Mouse (Mus musculus): ENCODE measurements around the gene Tle2. TPM values are rescaled to one million over a fixed set of nuclear protein-coding genes. Genes with fewer than 3 reads are reported as not detected.
A peak's percentile ranks its signal among the peaks of the same experiment; 100 is the strongest.

Gene Tle2
- polyA plus RNA-seq, 1 experiment from 2014 or later, result 46.9 TPM

DNA sequence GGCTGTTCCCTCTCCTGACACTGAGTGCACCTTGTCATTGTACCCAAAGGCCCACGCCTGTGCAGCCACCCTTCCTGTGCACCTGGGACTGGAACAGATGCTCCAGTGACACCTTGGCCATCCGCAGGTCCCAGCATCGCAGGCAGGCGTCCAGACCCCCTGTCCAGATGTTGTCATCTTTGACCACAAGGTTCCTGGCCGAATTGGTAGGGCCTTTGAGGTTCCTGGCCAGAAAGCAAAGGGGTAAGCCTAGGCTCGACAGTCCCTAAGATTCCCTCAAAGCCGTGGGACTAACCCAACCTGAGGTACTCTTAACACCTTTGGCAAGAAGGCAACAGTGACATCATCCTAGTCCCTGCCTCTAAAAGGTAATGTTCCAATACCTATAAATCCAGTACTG, 18.3 kb downstream of the Tle2 start:
- ATAC-seq (ENCODE audit: low FRiP score, low read depth), result no peak
- H3K27ac ChIP-seq (replicated peaks), result no peak overlapping the region
- no peak overlapping the region for H3K4me2 ChIP-seq
- H3K9me3 ChIP-seq, result no peaks in the 10 kb centered on the region
- H3K9ac ChIP-seq, result no peak overlapping the region
- H3K4me3 ChIP-seq, result no peak overlapping the region
- 84% methylated on average over 7 of the region's 7 CpGs for WGBS
- no peaks in the 10 kb centered on the region for H3K36me3 ChIP-seq
- H3K27me3 ChIP-seq, result peaks cover 60% of the 10 kb centered on the region
- H3K4me1 ChIP-seq (replicated peaks), result peaks cover 25% of the 10 kb centered on the region

DNA sequence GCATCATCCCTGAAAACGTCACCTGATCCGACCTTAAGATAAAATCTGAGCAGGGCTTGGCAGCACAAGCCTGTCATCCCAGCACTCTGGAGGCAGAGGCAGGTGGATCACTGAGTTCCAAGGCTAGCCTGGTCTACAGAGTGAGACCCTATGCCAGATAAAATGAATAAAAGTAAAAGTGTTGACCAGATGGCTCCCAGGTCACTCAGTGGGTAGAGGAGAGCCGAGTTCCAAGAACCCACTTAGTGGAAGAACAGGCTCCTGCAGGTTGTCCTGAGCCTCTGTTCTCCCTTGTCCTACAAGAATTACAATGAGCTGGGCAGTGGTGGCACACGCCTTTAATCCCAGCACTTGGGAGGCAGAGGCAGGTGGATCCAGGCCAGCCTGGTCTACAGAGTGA, 18.9 kb downstream of the Tle2 start:
- Histone ChIP-seq H3K4me3 (no peak overlapping the region), H3K9ac (no peak overlapping the region), H3K36me3 (no peaks in the 10 kb centered on the region), H3K27ac (replicated peaks) (no peak overlapping the region), H3K9me3 (no peaks in the 10 kb centered on the region), H3K27me3 (peaks cover 59% of the 10 kb centered on the region), H3K4me2 (no peak overlapping the region), H3K4me1 (replicated peaks) (peaks cover 28% of the 10 kb centered on the region)
- 81% methylated on average over 4 of the region's 4 CpGs for WGBS
- no peak for ATAC-seq (ENCODE audit: low FRiP score, low read depth)

DNA sequence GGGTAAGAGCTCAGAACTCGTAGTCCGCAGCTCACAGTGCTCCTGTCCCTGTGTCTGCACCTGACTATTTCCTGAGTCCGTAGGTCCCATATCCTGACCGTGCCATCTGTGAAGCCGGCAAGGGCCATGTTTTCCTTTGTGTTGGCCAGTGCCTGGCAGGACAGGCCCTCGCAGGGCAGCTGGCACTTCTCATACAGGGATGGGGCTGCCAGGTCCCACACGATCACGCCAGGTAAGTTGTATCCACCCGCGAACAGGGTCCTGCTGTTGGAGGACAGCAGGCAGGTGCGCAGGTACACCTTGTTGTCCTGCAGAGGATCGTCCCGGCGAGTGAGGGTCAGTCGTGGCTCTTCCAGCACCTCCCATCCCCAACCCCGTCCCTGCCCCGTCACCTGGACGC, 19.6 kb downstream of the Tle2 start:
- peaks cover 58% of the 10 kb centered on the region for H3K27me3 ChIP-seq
- no peak overlapping the region for H3K4me3 ChIP-seq
- H3K9ac ChIP-seq, result no peak overlapping the region
- no peak overlapping the region for H3K4me2 ChIP-seq
- peaks cover 28% of the 10 kb centered on the region for H3K4me1 ChIP-seq (replicated peaks)
- no peaks in the 10 kb centered on the region for H3K9me3 ChIP-seq
- H3K27ac ChIP-seq (replicated peaks), result no peak overlapping the region
- no peak for ATAC-seq (ENCODE audit: low FRiP score, low read depth)
- WGBS, result 78% methylated on average over 18 of the region's 18 CpGs
- no peaks in the 10 kb centered on the region for H3K36me3 ChIP-seq

DNA sequence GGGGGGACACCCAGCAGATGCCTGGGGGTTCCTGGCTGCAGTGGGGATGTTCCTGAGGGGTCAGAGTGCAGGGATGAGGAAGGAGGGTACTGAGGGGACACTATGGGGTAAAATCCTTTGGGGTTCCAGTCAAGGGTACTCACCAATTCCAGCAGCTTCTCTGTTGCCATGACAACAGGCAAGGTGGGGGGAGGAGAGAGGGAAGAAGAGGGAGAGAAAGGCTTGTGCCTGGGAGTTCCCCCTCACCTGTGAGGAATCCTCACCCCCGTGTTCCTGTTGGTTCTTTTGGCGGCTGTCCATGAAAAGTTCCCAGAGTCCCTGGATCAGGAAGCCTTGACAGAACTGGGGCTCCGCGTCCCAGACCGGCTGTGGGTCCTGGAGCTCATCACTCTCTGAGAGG, 21.2 kb downstream of the Tle2 start:
- H3K9me3 ChIP-seq, result no peaks in the 10 kb centered on the region
- WGBS, result 36% methylated on average over 5 of the region's 5 CpGs
- no peak overlapping the region for H3K9ac ChIP-seq
- H3K4me2 ChIP-seq, result no peak overlapping the region
- H3K36me3 ChIP-seq, result no peaks in the 10 kb centered on the region
- peaks cover 33% of the 10 kb centered on the region for H3K4me1 ChIP-seq (replicated peaks)
- H3K4me3 ChIP-seq, result no peak overlapping the region
- peaks cover 56% of the 10 kb centered on the region for H3K27me3 ChIP-seq
- no peak for ATAC-seq (ENCODE audit: low FRiP score, low read depth)
- H3K27ac ChIP-seq (replicated peaks), result no peak overlapping the region

DNA sequence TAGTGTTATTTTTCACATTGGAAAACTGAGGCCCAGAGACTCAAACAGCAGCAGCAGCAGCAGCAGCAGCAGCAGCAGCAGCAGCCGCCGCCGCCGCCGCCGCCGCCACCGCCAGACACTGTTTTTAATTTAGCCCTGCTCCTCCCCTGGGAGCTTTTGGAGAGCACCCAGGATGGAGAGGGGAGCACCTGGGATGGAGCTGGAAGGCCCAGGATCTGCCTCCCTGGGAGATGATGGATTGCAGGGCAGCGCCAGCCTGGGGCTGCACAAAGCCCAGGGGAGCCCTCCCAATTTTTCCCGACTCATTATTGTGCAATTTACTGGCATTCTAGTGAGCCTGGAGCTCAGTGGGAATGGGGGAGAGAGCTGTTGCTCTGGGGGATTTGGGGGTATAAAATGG, 22.2 kb downstream of the Tle2 start:
- no peaks in the 10 kb centered on the region for H3K36me3 ChIP-seq
- no peak overlapping the region for H3K9ac ChIP-seq
- 7% methylated on average over 10 of the region's 10 CpGs for WGBS
- peaks cover 43% of the 10 kb centered on the region for H3K4me1 ChIP-seq (replicated peaks)
- H3K4me3 ChIP-seq, result peak overlapping the region; percentile 3; the same call in 1 of the 2 replicates
- H3K9me3 ChIP-seq, result no peaks in the 10 kb centered on the region
- peak overlapping the region; percentile 35; the same call in 1 of the 2 replicates for H3K27ac ChIP-seq (replicated peaks)
- H3K27me3 ChIP-seq, result peaks cover 52% of the 10 kb centered on the region
- ATAC-seq (ENCODE audit: low FRiP score, low read depth), result peak; percentile 2; the same call in 1 of the 2 replicates
- peak overlapping the region; percentile 40 for H3K4me2 ChIP-seq

DNA sequence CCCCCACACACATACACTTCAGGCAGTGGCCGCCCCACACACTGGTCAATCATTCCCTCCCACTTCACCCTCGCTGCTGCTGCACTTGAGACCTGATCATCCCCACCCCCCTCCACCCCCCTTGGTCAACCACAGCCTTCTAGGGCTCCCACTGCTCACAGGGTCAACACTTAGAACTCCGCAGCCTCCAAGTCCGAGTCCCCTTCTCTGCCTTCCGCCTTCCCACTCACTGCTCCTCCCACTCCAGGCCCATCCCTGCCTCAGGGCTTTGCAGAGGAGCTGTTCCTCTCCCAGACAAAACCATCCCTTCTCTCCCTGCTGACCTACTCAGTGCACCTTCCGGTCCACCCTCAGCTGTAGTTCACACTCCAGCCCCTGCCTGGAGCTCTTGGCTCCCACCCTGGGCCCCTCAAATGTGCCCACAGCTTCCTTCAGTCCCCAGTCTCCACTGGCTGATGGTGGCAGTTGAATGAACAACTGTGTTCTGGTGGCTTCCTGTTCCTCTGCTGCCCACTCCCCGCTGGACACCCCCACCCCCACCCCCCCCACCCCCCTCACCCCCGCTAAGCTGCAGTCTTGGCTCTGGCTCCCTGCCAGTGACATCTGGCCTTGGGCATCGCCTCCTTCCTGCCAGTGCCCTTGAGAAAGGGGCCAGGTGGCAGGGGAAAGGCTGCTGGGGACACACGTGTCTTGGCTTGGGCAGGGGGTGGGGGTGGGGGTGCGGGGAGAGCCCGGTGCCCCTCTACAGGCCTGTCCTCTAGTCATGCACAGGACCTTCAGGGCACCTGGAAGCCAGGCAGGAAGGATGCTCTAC, 23.0 kb downstream of the Tle2 start:
- no peaks in the 10 kb centered on the region for H3K9me3 ChIP-seq

DNA sequence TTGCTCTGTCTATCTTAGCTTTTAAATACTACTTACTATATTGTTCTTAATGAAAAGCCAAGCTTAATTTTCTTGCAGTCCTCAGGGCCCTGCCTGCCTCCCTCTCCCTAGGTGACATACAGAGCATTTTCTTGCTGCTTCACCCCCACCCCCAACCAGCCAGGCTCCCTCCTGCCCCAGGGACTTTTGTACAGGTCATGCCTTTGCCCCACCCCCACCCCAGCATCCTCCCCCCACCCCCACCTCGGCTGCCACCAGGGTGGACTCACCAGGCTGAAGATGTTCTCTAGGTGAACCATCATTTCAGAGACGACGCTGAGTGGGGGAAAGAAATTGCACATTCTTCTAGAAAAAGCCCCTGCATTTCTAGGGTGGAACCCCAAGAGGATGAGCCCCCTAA, 24.0 kb downstream of the Tle2 start:
- 51% methylated on average over 3 of the region's 3 CpGs for WGBS
- ATAC-seq (ENCODE audit: low FRiP score, low read depth), result no peak
- no peak overlapping the region for H3K4me3 ChIP-seq
- H3K27ac ChIP-seq (replicated peaks), result no peak overlapping the region
- no peaks in the 10 kb centered on the region for H3K36me3 ChIP-seq
- H3K4me1 ChIP-seq (replicated peaks), result peaks cover 52% of the 10 kb centered on the region
- no peak overlapping the region for H3K4me2 ChIP-seq
- H3K27me3 ChIP-seq, result peaks cover 40% of the 10 kb centered on the region
- no peak overlapping the region for H3K9ac ChIP-seq
- no peaks in the 10 kb centered on the region for H3K9me3 ChIP-seq

More for the DNA sequence above, 23.0 kb downstream of the Tle2 start:
- H3K27ac ChIP-seq (replicated peaks), result peak overlapping the region; percentile 35; the same call in 1 of the 2 replicates
- H3K9ac ChIP-seq, result no peak overlapping the region
- H3K4me1 ChIP-seq (replicated peaks), result peaks cover 48% of the 10 kb centered on the region
- WGBS, result 6% methylated on average over 12 of the region's 12 CpGs
- H3K27me3 ChIP-seq, result peaks cover 50% of the 10 kb centered on the region
- no peaks in the 10 kb centered on the region for H3K36me3 ChIP-seq
- H3K4me3 ChIP-seq, result no peak overlapping the region
- peak; percentile 43 for ATAC-seq (ENCODE audit: low FRiP score, low read depth)
- peak overlapping the region; percentile 40 for H3K4me2 ChIP-seq

DNA sequence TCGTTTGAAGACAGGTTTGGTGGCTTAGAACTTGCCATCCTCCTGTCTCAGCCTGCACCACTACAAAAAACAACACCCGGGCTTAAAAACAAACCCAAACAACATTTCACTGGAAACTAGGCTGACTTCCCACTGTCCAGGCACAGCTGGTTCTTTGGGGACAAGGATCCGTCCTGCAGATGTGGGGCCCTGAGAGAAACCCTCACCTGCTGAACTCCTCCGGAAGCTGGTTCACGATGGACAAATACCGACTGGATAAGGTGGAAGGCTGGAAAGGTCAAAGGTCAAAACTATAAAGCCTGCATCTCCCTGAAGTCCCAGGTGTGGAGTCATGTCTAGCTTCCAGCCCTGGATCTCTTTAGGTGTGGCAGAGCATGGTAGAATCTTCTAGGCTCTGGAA, 24.5 kb downstream of the Tle2 start:
- 56% methylated on average over 6 of the region's 6 CpGs for WGBS
- Histone ChIP-seq H3K4me3 (no peak overlapping the region), H3K4me1 (replicated peaks) (peaks cover 52% of the 10 kb centered on the region), H3K9me3 (no peaks in the 10 kb centered on the region), H3K27me3 (peaks cover 37% of the 10 kb centered on the region), H3K9ac (no peak overlapping the region), H3K36me3 (no peaks in the 10 kb centered on the region), H3K4me2 (no peak overlapping the region), H3K27ac (replicated peaks) (no peak overlapping the region)
- no peak for ATAC-seq (ENCODE audit: low FRiP score, low read depth)

DNA sequence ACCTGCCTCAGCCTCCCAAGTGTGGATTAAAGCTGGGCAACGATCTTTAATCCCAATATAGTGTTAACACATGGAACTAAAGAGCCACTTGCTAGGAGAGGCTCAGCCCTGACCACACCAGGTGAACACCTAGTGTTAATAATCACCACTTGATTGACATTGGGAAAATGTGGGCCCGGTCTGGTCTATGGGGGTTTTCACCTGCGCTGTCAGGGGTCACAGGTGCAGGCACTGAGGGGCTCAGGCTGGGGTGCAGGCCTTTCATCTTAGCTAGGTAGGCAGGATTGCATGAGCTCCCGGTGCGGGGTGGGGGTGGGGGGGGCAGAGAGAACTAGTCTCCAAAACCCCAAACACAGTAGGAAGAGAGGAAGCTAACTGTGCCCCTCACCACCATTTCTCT, 25.3 kb downstream of the Tle2 start:
- H3K27me3 ChIP-seq, result peaks cover 29% of the 10 kb centered on the region
- peaks cover 55% of the 10 kb centered on the region for H3K4me1 ChIP-seq (replicated peaks)
- no peak overlapping the region for H3K9ac ChIP-seq
- no peak overlapping the region for H3K27ac ChIP-seq (replicated peaks)
- no peaks in the 10 kb centered on the region for H3K9me3 ChIP-seq
- no peak overlapping the region for H3K4me2 ChIP-seq
- H3K4me3 ChIP-seq, result no peak overlapping the region
- WGBS, result 82% methylated on average over 5 of the region's 5 CpGs
- H3K36me3 ChIP-seq, result no peaks in the 10 kb centered on the region
- ATAC-seq (ENCODE audit: low FRiP score, low read depth), result no peak

DNA sequence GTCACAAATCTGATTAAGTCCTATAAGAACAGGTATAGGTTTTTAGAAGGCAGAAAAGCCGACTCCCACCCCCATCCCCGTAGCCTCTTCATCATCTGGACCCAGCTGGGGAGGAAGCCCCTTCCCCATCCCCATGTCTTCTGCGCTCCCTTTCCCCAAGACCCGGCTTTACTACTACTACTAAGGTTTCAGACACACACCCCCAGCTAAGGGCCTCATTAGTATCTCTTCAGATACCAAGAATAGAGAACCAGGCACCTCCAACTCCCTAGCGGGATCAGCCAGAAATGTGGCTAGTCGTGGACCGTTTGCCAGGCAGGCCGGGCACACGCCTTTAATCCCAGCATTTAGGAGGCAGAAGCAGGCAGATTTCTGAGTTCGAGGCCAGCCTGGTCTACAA, 25.7 kb downstream of the Tle2 start:
- H3K27me3 ChIP-seq, result peaks cover 25% of the 10 kb centered on the region

DNA sequence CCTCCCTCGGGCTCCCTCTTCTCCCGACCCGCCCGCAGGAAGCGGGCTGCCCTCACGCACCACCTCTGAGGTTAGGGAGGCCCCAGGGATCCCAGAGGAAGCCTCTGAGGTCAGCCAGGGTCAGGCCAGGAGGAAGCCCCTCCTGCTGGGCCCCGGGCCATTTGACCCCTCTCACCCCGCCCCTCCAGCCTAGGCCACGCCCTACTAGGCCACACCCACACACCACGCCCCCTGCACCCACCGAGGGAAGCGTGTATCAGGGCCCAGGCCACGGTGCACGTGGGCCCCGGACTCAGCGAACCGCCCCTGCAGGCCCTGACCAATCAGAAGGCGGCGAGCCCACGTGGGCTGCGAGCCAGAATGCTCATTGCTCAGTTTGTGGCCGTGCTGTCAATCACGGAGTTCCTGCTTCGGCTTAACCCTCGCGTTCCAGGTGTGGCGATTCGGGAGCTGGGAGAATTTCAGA, 26.4 kb downstream of the Tle2 start, which contains the start of gene Tle6:
Gene Tle6 (minus strand): TSS at position 336 of the 466 bp plus-strand sequence.
- H3K27me3 ChIP-seq, result peaks cover 19% of the 10 kb centered on the region; the same call in 1 of the 2 replicates
- H3K4me3 ChIP-seq, result peak within 1 kb of the TSS; percentile 33
- no peaks in the 10 kb centered on the region for H3K9me3 ChIP-seq
- no peak within 1 kb of the TSS for H3K27ac ChIP-seq (replicated peaks)
- WGBS, result under 1% methylated on average over 28 of the region's 28 CpGs
- no peaks in the 10 kb centered on the region for H3K36me3 ChIP-seq
- peaks cover 58% of the 10 kb centered on the region for H3K4me1 ChIP-seq (replicated peaks)
- peak; percentile 73 for ATAC-seq (ENCODE audit: low FRiP score, low read depth)
- H3K4me2 ChIP-seq, result peak within 1 kb of the TSS; percentile 78
- no peak within 1 kb of the TSS for H3K9ac ChIP-seq

More for the DNA sequence above, 25.7 kb downstream of the Tle2 start:
- no peak overlapping the region for H3K27ac ChIP-seq (replicated peaks)
- peaks cover 59% of the 10 kb centered on the region for H3K4me1 ChIP-seq (replicated peaks)
- ATAC-seq (ENCODE audit: low FRiP score, low read depth), result no peak
- H3K36me3 ChIP-seq, result no peaks in the 10 kb centered on the region
- WGBS, result 56% methylated on average over 10 of the region's 10 CpGs
- H3K4me3 ChIP-seq, result no peak overlapping the region
- no peak overlapping the region for H3K9ac ChIP-seq
- no peak overlapping the region for H3K4me2 ChIP-seq
- H3K9me3 ChIP-seq, result no peaks in the 10 kb centered on the region

DNA sequence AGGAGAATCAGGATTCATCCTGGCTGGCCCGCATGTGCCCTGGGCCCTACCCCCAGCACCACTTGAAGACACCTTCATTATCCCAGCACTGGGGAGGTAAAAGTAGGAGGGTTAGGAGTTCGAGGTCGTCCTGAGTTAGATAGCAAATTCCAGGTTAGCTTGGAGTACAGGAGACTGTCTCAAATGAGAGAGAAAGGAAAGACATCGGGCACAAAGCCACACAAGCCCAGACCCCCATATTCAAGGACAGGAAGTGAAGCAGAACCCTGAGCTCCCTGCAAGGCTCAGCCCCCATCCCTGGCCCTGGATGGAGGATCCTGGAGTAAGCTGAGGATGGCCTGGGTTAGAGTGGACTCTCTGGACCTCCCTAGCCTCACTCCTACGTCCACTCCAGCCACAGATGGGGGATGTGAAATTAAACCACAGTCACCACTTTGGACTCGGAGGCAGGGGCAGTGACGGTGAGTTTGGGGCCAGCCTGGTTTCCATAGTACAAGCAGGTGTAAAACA, 27.1 kb downstream of the Tle2 start:
- H3K4me1 ChIP-seq (replicated peaks), result peaks cover 52% of the 10 kb centered on the region

More for the DNA sequence above, 27.1 kb downstream of the Tle2 start:
- Histone ChIP-seq H3K27ac (replicated peaks) (no peak overlapping the region), H3K27me3 (peaks cover 19% of the 10 kb centered on the region; the same call in 1 of the 2 replicates), H3K4me2 (peak overlapping the region; percentile 78), H3K4me3 (peak overlapping the region; percentile 33), H3K36me3 (no peaks in the 10 kb centered on the region), H3K9me3 (no peaks in the 10 kb centered on the region), H3K9ac (no peak overlapping the region)
- no peak for ATAC-seq (ENCODE audit: low FRiP score, low read depth)
- 28% methylated on average over 7 of the region's 7 CpGs for WGBS
